Mouse (Mus musculus) brain, embryonic 18.5 days (tissue): ENCODE results near the gene Myo10.
A peak's percentile ranks its signal among the peaks of the same experiment; 100 is the strongest.
"Not testable (repeated sequence)": the region's sequence is repeated elsewhere in the genome, so short reads cannot be mapped to it uniquely, and the experiment has no call there.

Experiments used
- DNase-seq: peaks from one replicate; pipeline ENCODE4 v3.0.0-alpha.2; 2012; ENCODE audit warnings: low read depth, low spot score

Gene Myo10

DNA sequence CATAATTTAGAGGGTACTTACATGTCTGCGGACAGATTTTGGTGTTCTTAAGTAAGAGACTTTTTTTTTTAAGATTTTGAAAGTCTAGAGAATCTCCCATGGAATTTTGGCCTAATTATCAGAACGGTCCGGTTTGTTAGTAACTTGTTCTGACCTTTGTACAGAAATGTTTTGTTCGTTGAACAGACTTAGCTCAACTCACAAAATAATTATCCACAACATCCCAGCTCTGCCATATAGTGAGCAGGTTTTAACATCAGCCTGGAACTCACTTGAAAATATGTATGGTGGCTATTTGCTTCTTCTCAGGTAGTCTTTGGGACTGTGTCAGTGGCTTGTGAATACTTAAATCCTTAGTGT is 68.4 kb downstream of the Myo10 start:
- no peak for DNase-seq

DNA sequence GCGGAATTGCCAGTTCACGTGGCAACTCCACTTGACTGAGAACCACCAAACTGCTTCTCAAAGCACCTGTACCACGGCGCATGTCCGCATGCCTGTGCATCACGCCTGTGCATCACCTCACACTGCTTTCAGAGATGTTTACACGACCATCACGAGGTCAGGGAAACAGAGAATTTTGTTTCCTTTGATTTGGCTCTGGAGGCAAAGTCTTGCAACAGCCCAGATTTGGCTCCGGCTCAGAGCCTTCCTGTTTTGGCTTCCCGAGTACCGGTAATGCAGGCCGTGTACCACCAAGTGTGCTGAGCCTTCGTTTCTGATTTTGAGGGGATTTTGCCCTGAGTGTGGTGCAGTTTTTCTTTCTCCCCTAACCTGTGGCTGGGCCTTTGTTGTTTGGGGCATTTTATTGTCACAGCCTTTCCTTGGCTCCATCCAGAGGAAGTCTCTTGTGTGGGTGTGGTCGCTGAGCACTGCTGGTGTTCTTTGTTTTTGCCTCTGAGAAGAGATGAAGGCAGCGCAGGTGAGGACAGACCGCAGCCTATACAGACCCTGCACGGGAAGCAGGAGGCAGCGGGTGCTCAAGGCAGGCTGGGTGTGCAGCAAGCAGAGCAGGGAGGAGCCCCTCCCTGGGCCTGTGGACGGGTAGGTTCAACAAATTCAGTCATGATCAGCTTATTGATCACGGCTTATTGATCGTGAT is 70.1 kb downstream of the Myo10 start:
- no peak for DNase-seq

DNA sequence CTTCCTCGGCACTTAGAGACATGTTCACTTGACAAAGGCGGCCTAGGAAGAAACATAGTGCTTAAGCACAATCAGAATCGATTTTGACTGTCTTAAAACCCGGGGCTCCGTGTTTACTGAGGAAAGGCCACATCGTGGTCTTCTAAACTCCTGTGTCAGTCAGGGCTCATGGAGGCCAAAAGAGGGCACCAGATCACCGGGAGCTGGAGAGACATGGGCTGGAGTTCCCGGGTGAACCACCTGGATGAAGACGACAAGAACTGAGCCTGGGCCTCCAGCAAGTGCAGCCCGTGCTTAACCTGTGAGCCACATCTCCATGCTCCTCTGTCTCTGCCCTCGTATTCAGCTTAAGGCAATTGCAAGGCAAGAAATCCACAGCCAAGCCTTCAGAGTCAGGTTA is 71.4 kb downstream of the Myo10 start:
- no peak for DNase-seq

DNA sequence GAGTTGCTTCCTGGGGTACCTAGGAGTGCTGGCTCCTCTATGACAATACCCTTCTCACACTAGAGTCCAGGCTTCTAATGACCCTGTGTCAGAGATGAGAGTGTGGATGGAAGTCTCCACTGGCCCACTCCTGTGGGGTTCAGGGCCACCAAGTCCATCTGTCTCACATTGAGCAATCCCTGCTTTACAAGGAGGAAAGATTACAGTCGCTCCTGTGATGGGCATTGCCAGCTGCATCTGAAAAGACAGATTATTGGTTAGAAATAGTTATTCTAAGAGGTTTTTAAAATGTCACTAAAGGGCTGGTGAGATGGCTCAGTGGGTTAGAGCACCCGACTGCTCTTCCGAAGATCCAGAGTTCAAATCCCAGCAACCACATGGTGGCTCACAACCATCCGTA is 72.4 kb downstream of the Myo10 start:
- DNase-seq, result no peak

DNA sequence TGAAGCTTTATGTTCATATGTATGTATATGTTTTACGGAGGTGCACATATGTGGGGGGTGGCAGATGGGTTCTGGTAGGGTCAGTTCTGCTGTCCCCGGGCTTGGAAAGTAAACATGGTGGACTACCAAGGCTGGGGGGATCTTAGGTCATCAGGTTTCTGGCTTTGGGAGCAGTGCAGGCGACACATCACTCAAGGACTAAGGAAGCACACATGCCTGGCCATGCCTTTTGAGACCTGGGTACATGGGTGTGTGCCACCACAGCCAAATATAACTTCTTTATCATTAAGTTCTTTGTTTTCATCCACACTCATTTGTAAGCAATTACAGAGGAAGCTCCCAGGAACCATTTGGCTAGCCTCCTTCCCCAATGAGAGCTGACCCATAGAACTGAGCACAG is 72.9 kb downstream of the Myo10 start:
- no peak for DNase-seq

DNA sequence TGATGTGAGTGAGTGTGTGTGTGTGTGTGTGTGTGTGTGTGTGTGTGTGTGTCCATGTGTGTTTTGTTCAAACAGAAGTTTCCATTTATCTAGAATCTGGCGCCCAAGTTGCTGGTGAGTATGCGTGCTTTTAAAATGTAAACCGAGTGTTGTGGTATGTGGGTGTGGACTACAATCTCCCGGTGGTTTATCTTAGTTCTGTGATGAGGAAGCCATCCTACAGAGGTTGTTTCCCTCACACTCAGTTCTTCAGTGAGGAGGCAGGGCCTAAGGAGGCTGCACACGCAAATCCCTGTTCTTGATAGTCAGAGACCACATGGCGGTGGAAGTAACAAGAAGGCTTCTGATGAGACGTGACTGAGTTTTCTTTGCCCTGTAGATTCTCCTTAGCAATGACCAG is 73.6 kb downstream of the Myo10 start:
- DNase-seq, result no peak

DNA sequence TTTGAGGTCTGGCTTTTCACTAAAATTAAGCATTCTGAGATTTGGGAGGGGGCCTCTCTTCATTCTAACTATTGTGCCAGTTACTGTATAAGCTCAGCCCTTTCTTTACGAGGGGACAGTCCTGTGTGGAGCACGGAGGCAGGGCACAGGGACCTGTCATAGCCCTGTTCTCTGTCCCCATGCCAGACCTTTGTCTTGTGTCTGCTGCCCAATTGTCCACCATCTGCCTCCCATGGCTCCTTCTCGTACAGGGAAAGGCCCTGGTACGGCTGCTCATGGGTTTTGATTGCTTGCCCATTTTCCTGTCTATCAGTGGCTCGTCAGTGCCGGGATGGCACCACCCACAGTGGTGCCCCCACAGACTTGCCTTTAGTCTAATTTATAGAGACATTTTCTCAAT is 74.3 kb downstream of the Myo10 start:
- DNase-seq, result no peak

DNA sequence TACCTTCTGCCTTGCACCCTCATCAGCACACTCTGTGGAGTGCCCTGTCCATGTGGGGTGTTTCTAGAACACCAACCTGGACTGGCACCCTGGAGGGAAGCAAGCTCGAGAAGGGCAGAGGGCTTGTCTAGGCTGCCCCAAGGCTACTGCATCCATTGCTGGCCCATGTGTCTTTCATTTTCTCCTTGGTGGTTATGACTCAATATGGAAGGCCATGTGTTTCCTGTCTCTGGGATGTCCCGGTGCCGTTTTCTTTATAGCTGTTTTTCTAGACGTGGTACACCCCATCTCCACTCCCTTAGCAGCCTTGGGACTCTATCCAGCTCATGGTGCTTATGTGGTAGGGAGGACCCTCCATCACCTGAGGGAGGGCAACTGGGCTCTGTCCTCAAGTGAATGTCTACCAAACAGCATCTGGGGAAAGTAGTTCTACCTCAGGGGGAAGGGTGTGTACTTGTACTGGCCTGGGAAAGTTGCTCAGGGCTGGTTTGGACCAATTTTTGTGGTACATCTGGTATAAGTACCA is 76.8 kb downstream of the Myo10 start:
- DNase-seq, result no peak

DNA sequence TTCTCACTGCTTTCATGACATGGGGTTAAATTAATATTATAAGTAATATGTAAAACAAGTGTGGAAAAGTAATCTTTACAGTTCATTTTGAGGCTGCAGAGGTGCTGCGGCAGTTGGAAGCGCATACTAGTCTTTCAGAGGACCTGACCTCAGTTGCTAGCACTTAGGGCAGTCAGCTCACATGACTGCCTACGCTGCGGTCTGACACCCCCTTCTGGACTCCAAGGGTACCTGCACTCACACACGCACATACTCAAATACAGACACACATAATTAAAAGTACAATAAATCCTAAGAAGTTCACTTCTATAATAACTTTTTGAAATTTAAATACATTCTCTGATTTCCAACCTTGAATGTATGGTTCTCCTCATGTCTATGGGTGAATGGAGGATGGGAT is 80.3 kb downstream of the Myo10 start:
- DNase-seq, result no peak

DNA sequence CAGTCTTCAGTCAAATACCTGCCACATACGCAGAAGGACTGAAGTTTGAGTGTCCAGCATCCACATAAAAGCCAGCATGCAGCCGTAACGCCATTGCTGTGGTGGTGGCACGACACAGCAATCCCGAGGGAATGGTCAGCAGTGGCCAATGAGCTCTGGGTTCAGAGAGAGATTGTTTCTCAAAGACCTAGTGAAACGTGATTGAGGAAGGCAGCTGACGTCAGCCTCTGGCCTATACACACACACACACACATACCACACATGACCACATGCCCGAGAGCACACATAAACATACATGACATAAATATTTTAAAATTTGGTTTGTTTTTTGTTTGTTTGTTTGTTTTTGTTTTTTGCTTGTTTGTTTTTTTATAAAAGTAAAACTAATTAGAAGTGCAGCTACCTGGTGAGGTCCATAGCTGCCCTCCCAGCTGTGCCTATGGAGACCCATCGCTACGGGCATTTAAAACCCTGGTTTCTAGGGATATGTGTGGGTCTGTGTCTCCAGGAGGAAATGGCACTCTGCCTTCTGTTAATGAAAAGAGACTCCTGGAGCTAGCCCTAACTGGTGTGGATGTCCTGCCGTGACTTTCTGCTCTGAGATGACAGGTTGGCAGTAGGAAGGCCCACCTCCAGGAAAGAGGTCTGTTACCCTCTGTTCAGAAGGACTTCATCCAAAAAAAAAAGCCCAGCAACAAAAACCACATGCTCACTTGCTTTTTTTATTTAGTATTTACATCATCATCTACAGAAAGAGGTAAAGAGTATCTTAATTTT is 82.7 kb downstream of the Myo10 start:
- DNase-seq, result no peak

DNA sequence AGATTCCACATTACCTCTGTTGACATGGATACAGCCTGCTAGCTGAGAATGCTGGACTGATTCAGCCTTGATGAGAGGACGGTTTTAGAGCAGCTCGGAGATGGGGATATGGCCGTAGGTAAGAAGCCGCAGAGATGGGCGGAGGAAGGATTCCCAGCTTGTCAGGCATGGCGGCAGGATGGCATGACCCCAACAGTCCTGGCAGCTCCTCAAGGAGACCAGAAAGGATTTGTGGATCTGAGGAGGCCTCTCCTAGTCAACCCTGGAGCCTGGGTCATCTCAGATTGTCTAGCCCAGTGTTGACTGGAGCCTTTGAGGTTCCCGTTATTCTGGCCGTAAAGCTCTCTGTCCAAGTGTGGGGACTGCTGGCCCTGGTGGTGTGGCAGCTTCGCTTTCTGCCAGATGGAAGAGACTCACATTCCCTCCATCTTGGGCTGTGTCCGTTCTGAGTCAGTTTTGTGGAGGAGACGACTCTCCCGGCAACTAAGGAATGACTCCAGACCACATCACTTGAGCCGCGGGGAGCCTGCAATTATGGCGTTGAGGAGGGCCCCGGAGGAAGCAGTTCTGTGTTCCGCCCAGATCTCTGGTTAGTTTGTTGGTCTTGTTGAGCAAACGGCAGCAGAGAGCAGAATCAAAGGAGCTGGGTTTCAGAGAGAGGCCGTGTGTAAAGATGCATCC is 84.7 kb downstream of the Myo10 start:
- DNase-seq, result no peak

DNA sequence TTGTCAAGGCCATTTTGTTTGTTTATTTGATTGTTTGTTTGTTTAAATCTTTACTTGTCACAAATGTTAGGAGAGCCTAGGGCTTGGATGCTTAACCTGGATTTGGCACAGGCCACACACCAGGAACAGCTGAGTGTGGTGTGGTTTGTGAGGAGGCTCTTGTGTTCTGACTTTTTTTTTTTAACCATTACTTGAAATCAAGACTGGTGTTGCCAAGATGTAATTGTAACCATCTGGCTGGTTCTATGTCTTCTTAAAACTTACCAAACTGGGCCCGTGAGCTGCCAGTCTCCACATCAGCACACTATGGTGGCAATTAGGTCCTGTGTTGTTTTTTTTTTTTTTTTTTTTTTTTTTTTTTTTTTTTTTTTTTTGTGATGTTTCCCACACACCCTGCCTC is 85.6 kb downstream of the Myo10 start:
- DNase-seq, result no peak

DNA sequence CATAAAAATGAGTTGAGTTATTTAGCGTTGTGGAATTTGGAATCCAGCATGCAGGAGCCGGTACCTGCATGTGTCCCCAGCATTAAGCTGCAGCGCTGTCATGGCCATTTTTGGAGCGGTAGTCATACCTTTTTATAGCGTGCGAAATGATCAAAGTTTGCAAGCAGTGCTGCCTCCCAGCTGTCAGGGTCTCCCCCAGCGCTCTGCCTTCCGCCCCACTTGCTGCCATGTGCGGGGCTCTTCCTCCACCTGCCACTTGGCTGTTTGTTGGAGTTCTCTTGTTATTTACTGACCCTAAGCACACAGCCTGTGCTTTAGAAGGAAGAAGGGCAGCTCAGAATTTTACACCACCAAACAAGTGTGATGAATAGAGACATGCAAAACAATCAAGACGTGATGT is 88.6 kb downstream of the Myo10 start:
- no peak for DNase-seq

DNA sequence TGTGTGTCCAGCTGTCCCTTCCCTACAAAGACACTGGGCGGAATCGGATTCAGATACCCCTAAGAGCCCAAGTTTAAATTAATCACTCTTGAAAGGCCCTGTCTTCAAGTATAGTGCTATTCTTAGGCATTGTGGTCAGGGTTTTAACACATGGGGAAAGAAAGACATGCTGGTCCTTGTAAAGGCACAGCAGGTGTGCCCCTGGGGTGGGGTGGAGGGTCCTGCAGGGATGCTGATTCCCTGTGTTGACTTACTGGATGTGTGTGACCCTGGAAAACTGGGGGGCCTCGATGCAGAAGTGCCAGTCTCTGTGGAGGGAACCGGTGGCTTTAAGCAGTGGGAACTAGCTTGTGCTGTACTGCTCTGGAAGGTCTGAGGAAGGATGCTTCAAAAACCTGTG is 90.6 kb downstream of the Myo10 start:
- DNase-seq, result no peak

DNA sequence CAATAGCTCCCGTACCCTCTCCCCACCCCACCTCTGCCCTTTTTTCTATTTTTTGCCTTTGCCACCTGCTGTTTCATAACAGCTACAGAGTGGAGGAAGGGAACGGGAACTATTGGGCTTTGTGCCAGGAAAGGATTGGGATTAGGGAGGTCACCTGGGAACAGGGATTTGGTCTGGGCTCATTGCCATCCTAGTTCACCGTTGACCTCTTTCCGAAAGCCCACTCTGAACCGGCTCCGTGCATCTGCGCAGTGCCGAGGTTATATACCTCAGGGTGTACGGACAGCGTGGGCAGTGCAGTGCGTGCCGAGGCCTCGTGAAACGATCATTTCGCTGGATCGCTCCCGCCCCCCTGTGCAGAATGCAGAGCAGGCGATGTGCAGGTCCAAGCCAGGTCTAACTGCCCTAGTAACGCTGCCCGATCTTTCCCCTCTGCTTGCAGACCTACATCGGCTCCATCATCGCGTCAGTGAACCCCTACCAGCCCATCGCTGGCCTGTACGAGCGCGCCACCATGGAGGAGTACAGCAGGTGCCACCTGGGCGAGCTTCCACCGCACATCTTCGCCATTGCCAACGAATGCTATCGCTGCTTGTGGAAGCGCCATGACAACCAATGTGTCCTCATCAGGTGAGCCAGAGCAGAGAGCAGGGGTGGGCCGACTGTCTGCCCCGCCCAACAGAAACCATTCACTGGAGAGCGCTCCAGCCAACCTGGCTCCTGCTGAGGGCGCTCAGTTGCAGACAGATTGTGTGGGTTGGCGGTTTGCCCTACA is 91.4 kb downstream of the Myo10 start:
- no peak for DNase-seq

DNA sequence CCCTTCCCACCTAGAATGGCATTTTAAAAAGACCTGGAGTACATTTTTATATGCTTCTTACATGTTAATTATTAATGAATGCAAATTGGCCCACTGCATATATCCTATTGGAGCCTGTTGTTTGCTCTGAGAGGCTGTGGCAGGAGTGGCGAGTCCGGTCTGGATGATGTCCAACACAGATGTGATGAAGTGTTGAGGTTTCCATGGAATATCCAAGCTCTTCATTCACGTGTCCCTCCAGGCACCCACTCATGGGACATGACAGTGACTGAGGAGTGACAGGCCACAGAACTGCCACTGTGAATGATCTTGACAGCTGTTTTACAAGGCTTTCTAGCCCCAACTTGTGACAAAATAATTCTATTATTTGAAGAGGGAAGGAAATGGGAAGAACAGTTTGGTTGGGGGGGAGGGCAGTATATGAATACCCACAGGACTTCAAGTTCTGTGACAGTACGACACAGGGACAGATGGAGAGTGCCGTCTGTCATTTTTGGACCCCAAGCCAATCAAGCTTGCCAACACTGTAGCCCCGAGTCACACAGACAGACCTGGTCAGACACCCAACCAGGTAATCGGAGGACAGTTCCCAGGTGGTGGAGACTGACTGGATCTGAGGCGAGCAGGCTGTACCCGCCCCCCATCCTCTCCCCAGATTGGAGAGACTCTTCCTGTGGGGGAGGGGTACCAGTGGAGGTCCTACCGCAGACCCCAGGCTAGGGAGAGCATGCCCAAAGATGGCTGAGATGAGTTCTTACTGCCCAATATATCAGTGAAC is 93.1 kb downstream of the Myo10 start:
- DNase-seq, result no peak

DNA sequence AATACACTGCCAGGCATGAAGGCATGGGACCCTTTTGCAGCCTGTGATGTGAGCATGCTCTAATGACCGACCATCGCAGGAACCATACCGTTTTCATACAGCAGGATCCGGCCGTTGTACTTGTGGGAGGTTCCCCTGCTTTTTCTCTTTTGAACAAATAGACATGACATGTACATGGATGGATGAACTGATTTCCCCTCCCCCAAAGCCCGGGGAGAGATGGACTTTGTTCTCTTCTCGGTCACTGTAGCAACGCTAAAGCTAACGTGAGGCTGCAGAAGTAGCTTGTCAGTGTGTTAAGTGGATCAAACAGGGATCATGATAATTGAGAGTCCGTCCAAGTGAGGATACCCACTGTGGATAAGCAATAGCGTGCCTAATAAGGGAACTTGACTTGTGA is 93.7 kb downstream of the Myo10 start:
- no peak for DNase-seq

DNA sequence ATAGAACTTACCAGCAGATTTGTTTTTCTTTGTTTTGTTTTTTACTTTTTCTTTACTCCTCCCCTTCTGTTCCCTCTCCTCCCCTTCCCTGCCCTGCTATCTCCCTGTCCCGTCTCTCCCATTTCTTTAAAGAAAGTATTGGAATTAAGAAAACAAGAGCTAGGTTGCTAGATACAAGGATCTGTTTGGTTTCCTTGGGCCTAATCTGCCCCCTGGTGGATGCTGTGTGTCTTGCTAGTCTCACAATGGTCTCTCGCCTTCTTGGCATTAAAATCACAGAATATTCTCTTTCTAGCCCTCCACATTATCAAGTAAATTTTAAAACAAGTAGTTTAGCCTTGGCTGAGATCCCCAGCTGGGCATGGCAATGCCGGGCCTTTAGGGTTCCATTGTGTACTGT is 94.7 kb downstream of the Myo10 start:
- peak; percentile 70 for DNase-seq

DNA sequence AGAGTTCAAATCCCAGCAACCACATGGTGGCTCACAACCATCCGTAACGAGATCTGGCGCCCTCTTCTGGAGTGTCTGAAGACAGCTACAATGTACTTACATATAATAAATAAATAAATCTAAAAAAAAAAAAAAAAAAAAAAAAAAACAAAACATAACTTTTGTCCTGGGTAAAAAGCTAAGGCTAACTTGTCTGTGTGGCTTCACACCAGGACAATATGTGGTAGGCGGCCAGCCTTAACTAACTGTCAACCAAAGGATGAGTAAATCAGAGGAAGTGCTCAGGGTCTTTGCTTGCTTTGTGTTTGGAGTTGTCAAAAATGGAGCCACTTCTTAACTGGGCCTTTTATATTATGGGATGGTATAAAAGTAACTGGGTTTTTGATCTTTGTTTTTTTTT is 95.8 kb downstream of the Myo10 start:
- DNase-seq, result not testable (repeated sequence)

DNA sequence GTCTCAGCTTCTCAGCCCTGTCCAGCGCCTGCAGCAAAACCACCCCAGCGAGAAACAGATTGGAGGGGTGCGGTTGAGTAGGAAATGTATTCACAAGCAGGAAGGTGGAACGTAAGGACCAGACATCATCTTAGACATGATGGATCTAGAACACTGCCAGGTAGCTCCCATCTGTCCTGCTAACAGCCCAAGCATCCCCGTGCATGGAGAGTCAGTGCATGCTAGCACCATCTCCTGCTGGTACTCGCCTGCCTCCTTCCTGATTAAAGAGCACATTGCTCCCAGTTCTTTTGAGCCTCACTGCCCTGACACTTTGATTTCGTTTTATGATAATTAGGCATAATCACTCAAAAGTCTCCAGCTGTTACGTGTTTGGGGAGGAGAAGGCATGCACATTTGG is 96.9 kb downstream of the Myo10 start:
- no peak for DNase-seq

DNA sequence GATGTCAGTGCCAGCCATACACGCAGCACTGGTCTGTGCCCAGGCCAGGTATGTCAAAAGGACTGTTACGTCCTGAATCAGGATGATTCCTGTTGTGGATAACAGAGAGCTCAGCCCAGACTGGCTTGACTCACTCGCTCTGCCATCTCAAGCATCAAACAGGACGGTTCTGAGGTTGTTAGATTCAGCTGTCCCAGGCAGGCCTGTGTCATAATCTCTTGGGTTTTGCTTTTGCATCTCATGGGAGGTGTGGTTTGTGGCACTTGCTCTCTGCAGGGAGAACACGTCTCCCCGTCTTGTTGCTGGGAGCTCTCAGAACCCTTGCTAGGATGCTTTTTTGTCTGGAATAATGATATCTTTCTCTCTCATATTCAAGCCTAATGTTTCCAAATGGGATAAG is 97.9 kb downstream of the Myo10 start:
- no peak for DNase-seq
